Mouse (Mus musculus): ENCODE measurements around the gene Gm20683. TPM values are rescaled to one million over a fixed set of nuclear protein-coding genes. Genes with fewer than 3 reads are reported as not detected.

Gene Gm20683
- polyA plus RNA-seq, 1 experiment from 2014 or later: 2.5 TPM

GRCm38 (mm10) chr17:25806507-25806906 lies 35.1 kb downstream of the Gm20683 start:
- Histone ChIP-seq H3K36me3 (no peaks in the 10 kb centered on the region), H3K9ac (no peak overlapping the region), H3K4me1 (peaks cover 17% of the 10 kb centered on the region), H3K27ac (replicated peaks) (no peak overlapping the region), H3K4me2 (replicated peaks) (no peak overlapping the region), H3K27me3 (peaks cover 45% of the 10 kb centered on the region), H3K4me3 (replicated peaks) (no peak overlapping the region), H3K9me3 (replicated peaks) (no peaks in the 10 kb centered on the region)
- ATAC-seq (ENCODE audit: insufficient number of reproducible peaks, low FRiP score, low TSS enrichment, low read depth): no peak
- 79% methylated on average over 4 of the region's 4 CpGs for WGBS

DNA sequence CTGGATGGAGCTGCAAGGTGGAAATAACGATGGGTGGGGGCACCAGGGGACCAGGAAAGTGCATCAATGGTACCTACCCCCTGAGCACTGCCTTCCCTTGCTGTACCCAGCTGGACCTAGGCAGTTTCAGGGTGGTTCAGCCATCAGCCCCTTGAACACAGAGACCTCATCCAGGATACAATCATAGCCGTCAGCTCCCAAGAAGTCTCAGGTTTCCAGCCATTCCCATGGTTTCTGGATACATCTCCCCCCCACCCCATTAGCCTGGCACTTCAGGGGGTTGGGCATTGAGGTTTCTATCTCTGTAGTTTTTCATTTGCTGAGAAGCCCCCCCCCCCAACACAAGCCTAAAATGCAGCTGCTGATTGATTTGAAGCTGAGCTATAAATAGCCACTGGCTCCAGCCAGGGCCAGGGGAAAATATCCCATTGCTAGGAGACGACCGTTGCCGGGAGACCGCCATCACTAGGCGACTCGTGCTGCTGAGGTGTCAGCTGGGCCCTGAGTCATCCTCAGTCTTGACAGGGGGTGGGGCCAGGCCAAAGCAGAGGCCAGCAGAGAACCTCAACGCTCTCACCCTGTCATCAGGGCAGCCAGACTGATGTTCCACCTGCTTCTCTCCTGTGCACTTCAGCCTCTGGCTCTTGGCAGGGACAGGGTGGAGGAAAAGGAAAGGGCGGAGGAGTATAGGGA lies 38.6 kb downstream of the Gm20683 start:
- H3K4me3 ChIP-seq (replicated peaks): no peak overlapping the region
- no peaks in the 10 kb centered on the region for H3K9me3 ChIP-seq (replicated peaks)
- peak; percentile 72 for ATAC-seq (ENCODE audit: insufficient number of reproducible peaks, low FRiP score, low TSS enrichment, low read depth)
- WGBS: 11% methylated on average over 10 of the region's 10 CpGs
- H3K4me1 ChIP-seq: no peaks in the 10 kb centered on the region
- no peaks in the 10 kb centered on the region for H3K36me3 ChIP-seq
- no peak overlapping the region for H3K4me2 ChIP-seq (replicated peaks)
- H3K9ac ChIP-seq: no peak overlapping the region
- H3K27me3 ChIP-seq: peaks cover 10% of the 10 kb centered on the region
- H3K27ac ChIP-seq (replicated peaks): no peak overlapping the region

GRCm38 (mm10) chr17:25801029-25801428 lies 40.5 kb downstream of the Gm20683 start:
- Histone ChIP-seq H3K9ac (no peak overlapping the region), H3K4me3 (replicated peaks) (no peak overlapping the region), H3K4me1 (peaks cover 11% of the 10 kb centered on the region), H3K9me3 (replicated peaks) (no peaks in the 10 kb centered on the region), H3K27me3 (peaks cover 8% of the 10 kb centered on the region; the same call in 1 of the 2 replicates), H3K27ac (replicated peaks) (no peak overlapping the region), H3K36me3 (no peaks in the 10 kb centered on the region), H3K4me2 (replicated peaks) (no peak overlapping the region)
- ATAC-seq (ENCODE audit: insufficient number of reproducible peaks, low FRiP score, low TSS enrichment, low read depth): no peak
- WGBS: 5% methylated on average over 6 of the region's 6 CpGs

DNA sequence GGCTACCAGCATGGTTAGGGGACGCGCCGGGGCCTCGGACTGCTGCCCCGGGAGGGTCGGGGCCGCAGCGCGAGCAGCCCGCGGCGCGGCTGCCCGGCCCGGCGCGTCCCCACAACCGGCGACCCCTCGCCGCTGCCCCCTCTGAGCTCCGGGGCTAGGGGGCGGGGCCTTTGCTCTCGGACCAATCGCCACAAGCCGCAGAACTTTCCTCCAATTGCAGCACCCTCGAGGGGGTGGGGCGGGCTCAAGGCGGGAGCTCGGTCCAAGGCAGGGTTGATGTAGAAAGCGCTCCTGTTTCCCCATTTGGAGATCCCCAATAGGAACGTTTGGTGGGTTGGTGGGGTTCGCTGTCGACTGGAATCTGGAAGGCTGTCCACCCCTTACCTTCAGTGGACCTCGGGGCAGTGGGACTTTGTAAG lies 44.6 kb downstream of the Gm20683 start, which contains the start of gene Metrn:
TSS of gene Metrn (minus strand) at position 186 of the 419 bp plus-strand sequence.
- no peak within 1 kb of the TSS; the same call in 1 of the 2 replicates for H3K27ac ChIP-seq (replicated peaks)
- peak within 1 kb of the TSS; percentile 33 for H3K9ac ChIP-seq
- no peaks in the 10 kb centered on the region for H3K9me3 ChIP-seq (replicated peaks)
- under 1% methylated on average over 35 of the region's 35 CpGs for WGBS
- H3K4me2 ChIP-seq (replicated peaks): peak within 1 kb of the TSS; percentile 89
- peak within 1 kb of the TSS; percentile 66 for H3K4me3 ChIP-seq (replicated peaks)
- ATAC-seq (ENCODE audit: insufficient number of reproducible peaks, low FRiP score, low TSS enrichment, low read depth): peak; percentile 87
- 0 out of 2 replicates have a peak, but pooled peaks cover 3% of the 10 kb centered on the region for H3K36me3 ChIP-seq
- peaks cover 31% of the 10 kb centered on the region for H3K4me1 ChIP-seq
- H3K27me3 ChIP-seq: peaks cover 1% of the 10 kb centered on the region; the same call in 1 of the 2 replicates

DNA sequence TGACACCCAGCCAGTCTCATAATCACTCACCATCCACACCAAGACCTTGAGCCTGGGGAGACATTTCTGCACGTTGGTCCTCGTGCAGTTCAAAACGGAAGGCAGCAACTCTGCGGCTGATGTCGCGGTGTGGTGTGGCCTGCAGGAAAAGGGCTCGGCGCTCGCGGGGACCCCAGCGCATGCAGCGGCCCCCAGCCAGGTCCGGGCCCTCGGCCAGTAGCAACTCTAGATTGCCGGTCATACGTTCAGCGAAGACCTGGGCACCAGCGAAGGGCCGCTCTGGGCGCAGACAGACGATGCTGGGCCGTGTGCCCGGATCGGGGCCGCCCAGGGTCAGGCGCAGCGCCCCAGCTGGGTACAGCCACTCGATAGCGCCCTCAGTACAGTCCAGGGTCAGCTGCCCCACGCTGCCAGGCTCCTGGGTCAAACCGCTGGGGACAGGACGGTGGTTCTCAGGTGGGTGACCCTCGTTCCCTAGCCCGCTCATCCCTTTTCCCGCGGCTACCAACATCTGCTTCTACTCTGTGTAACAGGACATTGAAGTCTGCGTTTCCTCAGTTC lies 45.3 kb downstream of the Gm20683 start:
- Histone ChIP-seq H3K4me2 (replicated peaks) (peak overlapping the region; percentile 89), H3K27ac (replicated peaks) (no peak overlapping the region; the same call in 1 of the 2 replicates), H3K4me3 (replicated peaks) (peak overlapping the region; percentile 66), H3K4me1 (peaks cover 38% of the 10 kb centered on the region), H3K27me3 (no peaks in the 10 kb centered on the region), H3K9ac (peak overlapping the region; percentile 33), H3K9me3 (replicated peaks) (no peaks in the 10 kb centered on the region), H3K36me3 (0 out of 2 replicates have a peak, but pooled peaks cover 3% of the 10 kb centered on the region)
- 1% methylated on average over 37 of the region's 37 CpGs for WGBS
- no peak; the same call in 1 of the 2 replicates for ATAC-seq (ENCODE audit: insufficient number of reproducible peaks, low FRiP score, low TSS enrichment, low read depth)

DNA sequence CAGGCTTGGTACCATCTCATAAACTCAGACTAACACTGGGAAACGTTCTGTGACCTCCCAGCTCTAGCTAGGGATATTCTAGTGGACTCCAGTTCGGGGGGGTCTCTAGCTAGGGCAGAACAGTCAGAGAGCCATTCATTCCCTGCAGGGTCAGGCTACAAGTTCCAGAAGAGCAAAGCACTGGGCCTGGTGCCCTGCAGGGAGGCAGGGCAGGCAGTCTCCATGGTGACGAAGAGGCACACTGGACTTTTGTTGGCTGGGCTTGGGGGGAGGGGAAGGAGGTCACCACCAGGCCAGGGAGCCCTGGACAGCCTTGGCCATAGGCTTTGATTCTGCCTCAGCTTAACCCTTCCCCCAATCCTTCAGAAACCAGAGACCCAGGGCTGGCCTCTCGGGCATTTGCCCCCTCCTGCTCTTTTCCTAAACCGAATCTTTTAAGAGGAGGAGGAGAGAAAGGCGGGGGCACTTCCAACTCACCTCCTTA lies 45.9 kb downstream of the Gm20683 start, which contains the start of gene AC134908.4:
TSS of gene AC134908.4 (minus strand) at position 51 of the 484 bp plus-strand sequence.
- Histone ChIP-seq H3K36me3 (0 out of 2 replicates have a peak, but pooled peaks cover 3% of the 10 kb centered on the region), H3K27ac (replicated peaks) (no peak within 1 kb of the TSS; the same call in 1 of the 2 replicates), H3K27me3 (no peaks in the 10 kb centered on the region), H3K4me3 (replicated peaks) (peak within 1 kb of the TSS; percentile 66), H3K9me3 (replicated peaks) (no peaks in the 10 kb centered on the region), H3K4me1 (peaks cover 44% of the 10 kb centered on the region), H3K4me2 (replicated peaks) (peak within 1 kb of the TSS; percentile 89), H3K9ac (peak within 1 kb of the TSS; percentile 33)
- ATAC-seq (ENCODE audit: insufficient number of reproducible peaks, low FRiP score, low TSS enrichment, low read depth): no peak
- whole genome bisulfite sequencing: 27% methylated on average over 6 of the region's 6 CpGs

DNA sequence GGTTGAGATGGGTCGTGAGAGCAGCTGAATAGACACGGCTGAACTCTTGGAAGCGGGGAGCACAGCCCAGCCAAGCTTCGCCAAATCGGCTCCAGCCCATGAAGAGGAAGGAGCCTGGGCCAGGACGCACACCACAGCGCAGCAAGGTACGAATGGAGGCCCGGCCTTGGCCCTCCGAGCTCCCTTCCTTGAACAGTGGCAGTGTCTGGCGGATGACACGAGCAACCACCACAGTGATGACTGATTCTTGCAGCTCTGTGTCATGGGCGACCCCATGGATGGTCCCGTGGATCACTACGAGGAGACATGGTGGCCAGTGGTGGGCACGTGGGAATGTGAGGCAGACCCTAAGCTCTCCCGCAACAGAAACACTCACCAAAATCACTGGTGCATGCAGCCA lies 46.6 kb downstream of the Gm20683 start:
- Histone ChIP-seq H3K9me3 (replicated peaks) (no peaks in the 10 kb centered on the region), H3K4me2 (replicated peaks) (peak overlapping the region; percentile 89; the same call in 1 of the 2 replicates), H3K27ac (replicated peaks) (no peak overlapping the region), H3K36me3 (0 out of 2 replicates have a peak, but pooled peaks cover 3% of the 10 kb centered on the region), H3K9ac (no peak overlapping the region), H3K27me3 (no peaks in the 10 kb centered on the region), H3K4me3 (replicated peaks) (peak overlapping the region; percentile 66), H3K4me1 (peaks cover 47% of the 10 kb centered on the region)
- WGBS: 75% methylated on average over 17 of the region's 17 CpGs
- no peak for ATAC-seq (ENCODE audit: insufficient number of reproducible peaks, low FRiP score, low TSS enrichment, low read depth)

DNA sequence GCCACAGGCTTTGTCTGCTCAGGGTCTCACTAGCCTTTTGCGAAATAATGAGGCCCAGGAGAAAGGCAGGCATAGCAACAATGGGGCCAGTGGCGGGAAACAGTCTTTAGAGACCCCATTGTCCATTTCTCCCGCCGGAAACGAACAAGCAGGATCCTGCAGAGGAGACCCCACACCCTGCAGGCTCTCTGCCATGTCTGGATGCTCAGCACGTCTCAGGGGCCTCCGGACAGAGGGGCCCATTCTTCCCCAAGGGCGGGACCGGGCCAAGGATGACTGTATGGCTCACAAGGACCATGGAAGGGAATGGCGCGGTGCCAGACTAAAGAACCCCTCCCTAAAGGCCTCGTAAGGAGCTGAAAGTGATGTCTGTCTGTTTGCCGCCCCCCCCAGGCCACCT lies 47.4 kb downstream of the Gm20683 start:
- H3K27ac ChIP-seq (replicated peaks): no peak overlapping the region
- H3K4me2 ChIP-seq (replicated peaks): no peak overlapping the region
- peaks cover 9% of the 10 kb centered on the region; the same call in 1 of the 2 replicates for H3K36me3 ChIP-seq
- H3K9me3 ChIP-seq (replicated peaks): no peaks in the 10 kb centered on the region
- no peak overlapping the region for H3K9ac ChIP-seq
- H3K4me1 ChIP-seq: peaks cover 47% of the 10 kb centered on the region
- no peak for ATAC-seq (ENCODE audit: insufficient number of reproducible peaks, low FRiP score, low TSS enrichment, low read depth)
- no peaks in the 10 kb centered on the region for H3K27me3 ChIP-seq
- 54% methylated on average over 13 of the region's 13 CpGs for WGBS
- no peak overlapping the region for H3K4me3 ChIP-seq (replicated peaks)

DNA sequence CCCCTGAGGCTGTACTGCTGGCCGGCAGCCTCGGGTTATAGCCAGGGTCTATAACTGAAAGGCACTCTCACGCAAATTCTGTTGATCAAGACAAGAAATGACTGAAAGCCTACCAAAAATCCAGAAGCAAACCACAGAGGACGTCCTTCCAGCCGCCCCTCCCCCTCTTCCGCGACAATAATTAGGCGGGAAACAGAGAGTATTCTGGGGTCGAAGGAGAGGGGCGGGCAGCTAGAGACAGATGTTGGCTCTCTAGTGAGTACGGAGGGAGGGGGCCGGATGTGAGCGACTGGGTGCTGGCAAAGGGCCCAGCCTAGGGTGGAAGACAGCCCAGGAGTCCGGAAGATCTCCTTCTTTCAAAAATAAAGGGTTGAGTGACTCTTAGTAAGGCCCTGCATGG lies 48.9 kb downstream of the Gm20683 start, which contains the start of gene Fam173a:
TSS of gene Fam173a (minus strand) at position 287 of the 400 bp plus-strand sequence.
- no peaks in the 10 kb centered on the region for H3K27me3 ChIP-seq
- ATAC-seq (ENCODE audit: insufficient number of reproducible peaks, low FRiP score, low TSS enrichment, low read depth): peak; percentile 59
- 0% methylated on average over 14 of the region's 14 CpGs for WGBS
- H3K36me3 ChIP-seq: peaks cover 18% of the 10 kb centered on the region
- peaks cover 46% of the 10 kb centered on the region for H3K4me1 ChIP-seq
- H3K4me3 ChIP-seq (replicated peaks): peak within 1 kb of the TSS; percentile 79
- H3K4me2 ChIP-seq (replicated peaks): peak within 1 kb of the TSS; percentile 79
- peak within 1 kb of the TSS; percentile 96 for H3K27ac ChIP-seq (replicated peaks)
- no peaks in the 10 kb centered on the region for H3K9me3 ChIP-seq (replicated peaks)
- H3K9ac ChIP-seq: peak within 1 kb of the TSS; percentile 75

DNA sequence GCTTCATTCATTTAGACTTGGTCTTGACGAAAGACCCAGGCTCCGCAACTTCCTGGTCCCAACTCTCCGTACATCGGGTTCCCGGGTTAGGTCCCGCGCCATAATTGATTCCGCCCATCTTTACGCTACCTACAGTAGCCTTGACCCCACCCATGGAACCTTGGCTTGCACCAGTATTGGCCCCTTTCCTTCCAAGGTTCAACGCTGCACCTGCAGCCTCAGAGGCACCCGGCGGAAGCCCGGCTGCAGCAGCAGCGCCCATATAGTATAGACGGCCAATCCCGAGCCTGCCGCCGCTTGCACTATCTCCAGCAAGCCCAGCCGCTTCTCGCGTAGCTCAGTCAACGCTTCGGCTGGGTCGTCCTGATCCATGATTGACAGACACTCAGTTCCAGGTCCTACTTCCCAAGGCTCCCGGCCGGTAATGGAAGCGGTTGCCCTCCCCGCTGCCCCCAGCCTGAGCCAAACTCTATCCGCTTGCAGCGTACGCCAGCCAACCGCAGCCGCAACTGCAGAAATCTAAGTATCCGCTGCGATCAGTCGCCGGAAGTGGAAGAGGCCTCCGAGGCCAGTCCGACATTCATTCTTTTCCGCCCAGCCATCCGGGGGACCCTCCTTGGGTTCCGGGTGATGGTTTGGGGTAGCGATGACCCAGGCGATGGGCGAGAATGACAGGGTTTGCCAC lies 49.6 kb downstream of the Gm20683 start:
- Histone ChIP-seq H3K27me3 (no peaks in the 10 kb centered on the region), H3K36me3 (peaks cover 19% of the 10 kb centered on the region), H3K4me3 (replicated peaks) (peak overlapping the region; percentile 79), H3K9ac (peak overlapping the region; percentile 75), H3K27ac (replicated peaks) (peak overlapping the region; percentile 96), H3K4me2 (replicated peaks) (peak overlapping the region; percentile 79), H3K9me3 (replicated peaks) (no peaks in the 10 kb centered on the region), H3K4me1 (peaks cover 40% of the 10 kb centered on the region)
- WGBS: under 1% methylated on average over 45 of the region's 45 CpGs
- ATAC-seq (ENCODE audit: insufficient number of reproducible peaks, low FRiP score, low TSS enrichment, low read depth): peak; percentile 59
